5 mouse cellular contexts compared by ENCODE assay signal in the genomic region with DNA sequence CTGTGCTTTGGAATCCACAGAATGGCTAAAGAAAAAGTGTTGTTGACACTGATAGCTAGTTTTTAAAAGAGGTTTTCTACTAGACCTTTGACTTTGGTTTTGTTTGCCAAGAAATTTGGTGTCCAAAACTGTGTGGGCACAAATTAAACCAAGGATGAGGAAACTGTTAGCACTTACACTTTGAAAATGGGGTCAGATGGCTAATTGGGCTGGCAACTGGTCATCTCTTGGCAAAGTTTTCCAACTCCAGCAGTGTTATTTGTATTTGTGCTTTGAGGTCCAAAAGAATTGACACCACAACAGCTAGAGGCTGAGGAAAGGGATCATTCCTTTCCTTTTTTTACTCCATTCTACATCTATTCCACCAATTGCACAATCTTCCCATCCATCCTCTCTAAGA.
"Had no signal": no experiment of that assay in that cellular context is flagged by ENCODE, and none has a peak within 500 bp of the region (broad histone marks: within the 10 kb centered on the region; RNA-seq: fewer than 3 reads in every experiment).

No protein-coding gene starts in this region.

- DNase-seq: kidney, adult 2 months; kidney, postnatal 25 days; lung, adult 18-20 months; retina, postnatal 1 day; thymus, postnatal 36 days had no signal
